Mouse (Mus musculus) ES-E14 (cell line): ENCODE measurements around the gene Klf6. TPM values are rescaled to one million over a fixed set of nuclear protein-coding genes. Genes with fewer than 3 reads are reported as not detected.

Experiments used
- DNase-seq: peaks from one replicate; pipeline ENCODE4 v3.0.0-alpha.2; 2013; ENCODE audit warnings: low read depth, low spot score
- H3K27ac ChIP-seq: 2 replicates; pipeline ENCODE4 v1.5.1; 2012; ENCODE audit warnings: low read depth, mild to moderate bottlenecking, low read length, moderate library complexity, mixed read lengths; ENCODE audit not compliant: poor library complexity, insufficient read depth, severe bottlenecking
- H3K36me3 ChIP-seq: 2 replicates; pipeline ENCODE4 v1.6.1; 2012; ENCODE audit warnings: mild to moderate bottlenecking, low read length, moderate library complexity, mixed read lengths; ENCODE audit not compliant: control insufficient read depth, poor library complexity, insufficient read depth, severe bottlenecking
- H3K4me1 ChIP-seq, 2 experiments: fragments of 150-350 bp in 1 of 2; sonication (generic) in 1 of 2; 2 replicates each; pipeline ENCODE4 v1.6.1; 2012; ENCODE audit warnings: low read length in 2 of 2, mild to moderate bottlenecking in 1 of 2, mixed read lengths in 1 of 2; ENCODE audit not compliant: control insufficient read depth in 2 of 2, insufficient read depth in 2 of 2, poor library complexity in 1 of 2
- H3K4me3 ChIP-seq, 2 experiments: fragments of 150-350 bp in 1 of 2; sonication (generic) in 1 of 2; 2 replicates each; pipeline ENCODE4 v1.5.1; 2012; ENCODE audit warnings: low read length in 2 of 2, low read depth in 1 of 2, mild to moderate bottlenecking in 1 of 2, mixed read lengths in 1 of 2; ENCODE audit not compliant: insufficient read depth in 1 of 2, poor library complexity in 1 of 2, severe bottlenecking in 1 of 2
- H3K9ac ChIP-seq: 2 replicates; pipeline ENCODE4 v1.6.1; 2012; ENCODE audit warnings: low read depth, mild to moderate bottlenecking, low read length, mixed read lengths; ENCODE audit not compliant: poor library complexity, insufficient read depth, severe bottlenecking
- H3K9me3 ChIP-seq: fragments of 150-350 bp; sonication (generic); 2 replicates; pipeline ENCODE4 v1.6.1; 2012; ENCODE audit warnings: low read depth, mild to moderate bottlenecking, low read length; ENCODE audit not compliant: control insufficient read depth, insufficient read depth
- CHD2 ChIP-seq: IDR thresholded peaks from 2 replicates; pipeline ENCODE4 v1.6.1; 2014; ENCODE audit warnings: mild to moderate bottlenecking, low read depth, low read length, inconsistent platforms
- HCFC1 ChIP-seq: IDR thresholded peaks from 2 replicates; pipeline ENCODE4 v1.6.1; 2012; ENCODE audit warnings: low read length, inconsistent platforms, borderline replicate concordance; ENCODE audit not compliant: insufficient read depth
- MAFK ChIP-seq: IDR thresholded peaks from 2 replicates; pipeline ENCODE4 v1.6.1; 2014; ENCODE audit warnings: mild to moderate bottlenecking, low read depth, low read length, inconsistent platforms; ENCODE audit not compliant: insufficient read depth
- ZC3H11A ChIP-seq: IDR thresholded peaks from 2 replicates; pipeline ENCODE4 v1.6.1; 2012; ENCODE audit warnings: low read depth, mild to moderate bottlenecking, inconsistent platforms, low read length, borderline replicate concordance
- ZNF384 ChIP-seq: IDR thresholded peaks from 2 replicates; pipeline ENCODE4 v1.6.1; 2012; ENCODE audit warnings: low read depth, low read length, inconsistent platforms
- in situ Hi-C, 2 experiments: fragments of 600-800 bp; cut with MboI; formaldehyde crosslinking; loops; one replicate each; pipeline ENCODE4 v1.15.1; 2025; ENCODE audit warnings: low sequenced_read_pairs in 2 of 2, inconsistent platforms in 1 of 2; ENCODE audit not compliant: unreplicated experiment in 2 of 2
- total RNA-seq: library from RNA; depleted of rRNA; stranded (reverse); fragments of 300-350 nt; gene quantifications from 2 replicates; pipeline ENCODE4 v1.2.3, GENCODE M21; 2012

The Klf6 gene
- total RNA-seq, 1 experiment = 53.8 TPM

GRCm38 (mm10) chr13:5868376-5868775 is 7.1 kb downstream of the Klf6 start:
- H3K36me3 ChIP-seq = peaks cover 27% of the 10 kb centered on the region
- H3K4me3 ChIP-seq = no peak overlapping the region
- peaks cover 0 to 17% of the 10 kb centered on the region in 2 experiments; a peak in 3 of 4 replicates for H3K4me1 ChIP-seq
- no peak for TF ChIP-seq ZNF384
- no peak for TF ChIP-seq CHD2
- TF ChIP-seq ZC3H11A = no peak
- no peak for TF ChIP-seq HCFC1
- TF ChIP-seq MAFK = no peak
- DNase-seq = no peak
- no peaks in the 10 kb centered on the region for H3K9me3 ChIP-seq
- no peak overlapping the region for H3K9ac ChIP-seq
- no peak overlapping the region for H3K27ac ChIP-seq
- in situ Hi-C loops = loop anchor here in 1 of 2 experiments (10.0 kb wide), 1 partner anchor 174 kb away; no protein-coding TSS in a partner anchor

- Histone ChIP-seq H3K9me3 (no peaks in the 10 kb centered on the region), H3K27ac (no peak overlapping the region), H3K36me3 (peaks cover 27% of the 10 kb centered on the region), H3K4me1 (peaks cover 0 to 17% of the 10 kb centered on the region in 2 experiments; a peak in 3 of 4 replicates), H3K4me3 (no peak overlapping the region), H3K9ac (no peak overlapping the region)
- no peak for TF ChIP-seq HCFC1
- TF ChIP-seq MAFK = no peak
- no peak for TF ChIP-seq CHD2
- no peak for TF ChIP-seq ZNF384
- no peak for TF ChIP-seq ZC3H11A
- in situ Hi-C loops = loop anchor here in 1 of 2 experiments (10.0 kb wide), 1 partner anchor 175 kb away; no protein-coding TSS in a partner anchor
- no peak for DNase-seq
These were observed 8.2 kb downstream of the Klf6 start for GRCm38 (mm10) chr13:5869433-5869832.

- no peak overlapping the region for H3K9ac ChIP-seq
- in situ Hi-C loops = loop anchor here in 1 of 2 experiments (10.0 kb wide), 1 partner anchor 175 kb away; no protein-coding TSS in a partner anchor
- no peaks in the 10 kb centered on the region for H3K9me3 ChIP-seq
- DNase-seq = no peak
- no peak overlapping the region for H3K27ac ChIP-seq
- H3K4me1 ChIP-seq = peaks cover 0 to 17% of the 10 kb centered on the region in 2 experiments; a peak in 2 of 4 replicates
- no peak for TF ChIP-seq ZNF384
- no peak for TF ChIP-seq ZC3H11A
- no peak for TF ChIP-seq MAFK
- TF ChIP-seq HCFC1 = no peak
- no peak for TF ChIP-seq CHD2
- no peak overlapping the region for H3K4me3 ChIP-seq
- H3K36me3 ChIP-seq = peaks cover 25% of the 10 kb centered on the region
These were observed 8.6 kb downstream of the Klf6 start for GRCm38 (mm10) chr13:5869842-5870241.

- Histone ChIP-seq H3K9me3 (no peaks in the 10 kb centered on the region), H3K4me1 (peaks cover 0 to 11% of the 10 kb centered on the region in 2 experiments; a peak in 2 of 4 replicates), H3K4me3 (no peak overlapping the region), H3K9ac (no peak overlapping the region; the same call in 1 of the 2 replicates), H3K36me3 (peaks cover 18% of the 10 kb centered on the region), H3K27ac (peak overlapping the region; percentile 57; the same call in 1 of the 2 replicates)
- TF ChIP-seq CHD2 = no peak
- TF ChIP-seq MAFK = no peak
- no peak for TF ChIP-seq ZC3H11A
- TF ChIP-seq HCFC1 = no peak
- no peak for TF ChIP-seq ZNF384
- no peak for DNase-seq
- in situ Hi-C loops = no loop called here
These were observed 9.3 kb downstream of the Klf6 start for GRCm38 (mm10) chr13:5870382-5871272.
